Mouse (Mus musculus) embryonic fibroblast, embryonic 13.5 days (primary cell): ENCODE measurements around the gene Atf7.

ENCODE experiments used
- CTCF ChIP-seq: IDR thresholded peaks from 2 replicates; pipeline ENCODE4 v1.5.1; 2011; ENCODE audit warnings: mild to moderate bottlenecking, control low read depth, low read length, moderate library complexity, borderline replicate concordance; ENCODE audit not compliant: insufficient read depth
- POLR2A ChIP-seq: IDR thresholded peaks from 2 replicates; pipeline ENCODE4 v1.6.1; 2011; ENCODE audit warnings: low read depth, mild to moderate bottlenecking, control low read depth, low read length, moderate library complexity

- TF ChIP-seq POLR2A (no peak), CTCF (no peak)
These were observed 32.6 kb downstream of the Atf7 start for GRCm38 (mm10) chr15:102592674-102593073.
